Mouse (Mus musculus): ENCODE results near the gene Nudcd3. TPM values are rescaled to one million over a fixed set of nuclear protein-coding genes. Genes with fewer than 3 reads are reported as not detected.

Nudcd3 gene
- polyA plus RNA-seq, 1 experiment from 2014 or later, result 65.2 TPM

Other genes starting within 250 kb of the Nudcd3 start
- gene Ykt6, start 244.7 kb downstream of the Nudcd3 start, polyA plus RNA-seq (2015; fragmentation: Nextera tagmentation; extraction: Ambion mirVana), result 89.5 and 93.7 TPM in 2 replicates
- 125 and 145 TPM in 2 replicates for gene Camk2b, start 134.1 kb downstream of the Nudcd3 start, polyA plus RNA-seq (2015; fragmentation: Nextera tagmentation; extraction: Ambion mirVana)
- gene A730071L15Rik, start 386 bp downstream of the Nudcd3 start, polyA plus RNA-seq (2015; fragmentation: Nextera tagmentation; extraction: Ambion mirVana), result 0.31 and 0.86 TPM in 2 replicates
- 0.07 and 0.08 TPM in 2 replicates for gene Npc1l1, start 29.7 kb upstream of the Nudcd3 start, polyA plus RNA-seq (2015; fragmentation: Nextera tagmentation; extraction: Ambion mirVana)
- 67.6 and 69.0 TPM in 2 replicates for gene Ddx56, start 67.4 kb upstream of the Nudcd3 start, polyA plus RNA-seq (2015; fragmentation: Nextera tagmentation; extraction: Ambion mirVana)
- 116 TPM in 2 replicates for gene Tmed4, start 74.5 kb upstream of the Nudcd3 start, polyA plus RNA-seq (2015; fragmentation: Nextera tagmentation; extraction: Ambion mirVana)
- gene Ogdh, start 91.2 kb upstream of the Nudcd3 start, polyA plus RNA-seq (2015; fragmentation: Nextera tagmentation; extraction: Ambion mirVana), result 130 and 133 TPM in 2 replicates
- gene Zmiz2, start 188.7 kb upstream of the Nudcd3 start, polyA plus RNA-seq (2015; fragmentation: Nextera tagmentation; extraction: Ambion mirVana), result 29.6 and 30.8 TPM in 2 replicates
- 4,085 and 4,343 TPM in 2 replicates for gene Ppia, start 215.0 kb upstream of the Nudcd3 start, polyA plus RNA-seq (2015; fragmentation: Nextera tagmentation; extraction: Ambion mirVana)
- gene H2afv, start 244.0 kb upstream of the Nudcd3 start, polyA plus RNA-seq (2015; fragmentation: Nextera tagmentation; extraction: Ambion mirVana), result 259 and 323 TPM in 2 replicates

Data from hindbrain, embryonic 15.5 days (tissue).